Mouse (Mus musculus): Measurements from ENCODE around the gene Ankrd54. TPM values are rescaled to one million over a fixed set of nuclear protein-coding genes. Genes with fewer than 3 reads are reported as not detected.

Gene Ankrd54
- polyA plus RNA-seq, 1 experiment from 2014 or later = 58.1 TPM

DNA sequence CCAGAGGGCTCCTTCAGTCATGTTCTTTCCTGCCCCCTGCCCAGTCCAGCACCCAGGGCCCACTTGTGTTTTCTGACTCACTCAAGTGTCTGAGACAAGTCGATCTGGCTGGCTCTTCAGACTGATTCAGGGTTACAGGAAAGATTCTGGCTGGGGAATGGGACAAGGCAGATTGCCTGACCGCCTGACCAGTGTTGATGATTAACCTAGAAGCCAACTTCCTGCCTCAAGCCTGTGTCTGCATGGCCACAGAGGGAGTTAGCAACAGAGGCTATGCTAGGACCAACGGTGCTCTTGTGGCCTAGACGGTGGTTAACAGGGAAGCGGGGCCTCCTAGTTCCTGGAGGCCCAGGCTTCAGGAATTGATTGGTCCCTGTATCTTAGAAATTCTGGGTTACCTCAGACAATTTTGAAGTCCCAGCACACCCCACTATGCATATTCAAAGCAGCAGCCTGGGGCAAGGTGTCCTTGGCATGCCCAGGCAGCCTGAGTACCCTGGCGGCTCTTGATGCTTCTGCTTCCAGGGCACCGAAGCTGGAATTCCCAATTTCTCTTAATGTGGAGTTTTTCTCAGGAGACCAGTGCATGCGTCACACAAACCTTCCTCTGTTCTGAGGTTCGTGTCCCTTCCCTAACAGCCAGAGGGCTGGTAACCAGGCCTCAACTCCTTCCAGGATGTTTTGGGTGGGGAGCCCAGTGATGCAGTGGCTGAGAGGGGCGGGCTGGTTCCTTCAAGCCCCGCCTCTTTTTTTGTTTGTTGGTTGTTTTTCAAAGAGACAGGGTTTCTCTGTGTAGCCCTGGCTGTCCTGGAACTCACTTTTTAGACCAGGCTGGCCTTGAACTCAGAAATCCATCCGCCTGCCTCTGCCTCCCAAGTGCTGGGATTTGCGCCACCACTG is 11.0 kb downstream of the Ankrd54 start:
- no peak overlapping the region for H3K4me2 ChIP-seq (ENCODE audit: low read length)
- H3K36me3 ChIP-seq (ENCODE audit: control insufficient read depth, insufficient read depth) = peaks cover 34% of the 10 kb centered on the region
- no peaks in the 10 kb centered on the region for H3K9me3 ChIP-seq (ENCODE audit: control insufficient read depth, low read length)
- H3K9ac ChIP-seq (replicated peaks; ENCODE audit: low read depth, low read length) = no peak overlapping the region
- H3K27ac ChIP-seq (ENCODE audit: low read length) = no peak overlapping the region
- no peak for ATAC-seq
- 78% methylated on average over 13 of the region's 13 CpGs for WGBS
- H3K27me3 ChIP-seq (replicated peaks; ENCODE audit: control insufficient read depth, insufficient read depth, low read length) = no peaks in the 10 kb centered on the region
- no peak overlapping the region for H3K4me3 ChIP-seq (replicated peaks; ENCODE audit: low read length)
- H3K4me1 ChIP-seq (replicated peaks; ENCODE audit: control insufficient read depth, insufficient read depth, low read length) = no peaks in the 10 kb centered on the region; the same call in 1 of the 2 replicates

DNA sequence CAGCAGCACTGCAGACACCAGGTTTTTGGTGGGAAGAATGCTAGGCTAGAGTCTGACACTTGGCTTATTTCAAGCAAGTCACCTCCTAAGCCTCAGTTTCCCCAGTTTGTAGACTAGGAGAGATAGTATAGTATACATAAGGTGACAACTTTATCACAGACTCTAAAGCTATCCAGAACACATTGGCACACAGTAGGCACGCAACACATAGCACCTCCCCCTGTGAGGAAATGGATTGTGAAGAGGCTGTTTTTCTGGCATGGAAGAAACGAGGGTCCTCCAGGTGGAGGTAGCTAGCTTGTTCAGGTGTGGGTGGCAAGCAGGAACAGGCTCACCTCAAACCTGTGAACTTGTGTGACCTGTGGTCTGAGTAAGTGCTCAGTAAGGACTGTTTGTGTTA is 11.7 kb downstream of the Ankrd54 start:
- Histone ChIP-seq H3K9me3 (ENCODE audit: control insufficient read depth, low read length) (no peaks in the 10 kb centered on the region), H3K27me3 (replicated peaks; ENCODE audit: control insufficient read depth, insufficient read depth, low read length) (no peaks in the 10 kb centered on the region), H3K4me1 (replicated peaks; ENCODE audit: control insufficient read depth, insufficient read depth, low read length) (no peaks in the 10 kb centered on the region; the same call in 1 of the 2 replicates), H3K9ac (replicated peaks; ENCODE audit: low read depth, low read length) (no peak overlapping the region), H3K36me3 (ENCODE audit: control insufficient read depth, insufficient read depth) (peaks cover 31% of the 10 kb centered on the region), H3K27ac (ENCODE audit: low read length) (no peak overlapping the region), H3K4me3 (replicated peaks; ENCODE audit: low read length) (no peak overlapping the region), H3K4me2 (ENCODE audit: low read length) (no peak overlapping the region)
- WGBS = 86% methylated on average over 2 of the region's 2 CpGs
- no peak for ATAC-seq

DNA sequence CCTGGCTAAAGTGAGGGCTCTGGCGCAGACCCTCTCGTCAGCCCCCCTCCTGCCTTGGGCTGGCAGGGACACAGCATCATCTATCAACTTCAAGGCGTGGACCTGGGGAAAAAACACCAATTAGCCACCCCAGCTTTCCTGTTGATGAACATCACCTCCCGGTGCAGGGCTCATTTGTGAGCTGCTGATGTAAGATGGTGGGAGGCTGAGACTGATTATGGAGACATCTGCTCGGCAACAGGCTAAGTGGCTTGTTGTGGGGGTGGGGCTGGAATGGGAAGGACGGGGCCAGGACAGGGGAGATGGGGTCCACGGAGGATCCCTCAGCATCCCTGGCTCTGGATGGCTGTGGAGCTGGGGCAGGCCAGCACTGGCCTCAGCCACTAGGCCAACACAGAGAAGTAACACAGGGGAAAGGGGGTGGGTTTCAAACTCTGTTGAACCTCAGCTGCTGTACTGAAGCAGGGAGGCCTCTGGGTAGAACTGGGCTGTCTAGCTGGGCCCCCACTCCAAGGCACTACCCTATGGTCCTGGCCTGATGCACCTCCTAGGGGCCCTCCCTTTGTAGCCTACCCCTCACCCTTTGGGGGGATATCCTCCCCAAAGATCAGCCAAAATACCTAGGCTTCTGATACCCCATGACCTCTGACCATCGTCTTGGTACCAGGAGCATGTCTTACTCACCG is 12.4 kb downstream of the Ankrd54 start:
- peaks cover 26% of the 10 kb centered on the region for H3K36me3 ChIP-seq (ENCODE audit: control insufficient read depth, insufficient read depth)
- H3K4me3 ChIP-seq (replicated peaks; ENCODE audit: low read length) = no peak overlapping the region
- H3K9ac ChIP-seq (replicated peaks; ENCODE audit: low read depth, low read length) = no peak overlapping the region
- ATAC-seq = no peak; the same call in 1 of the 2 replicates
- H3K4me2 ChIP-seq (ENCODE audit: low read length) = no peak overlapping the region
- H3K27me3 ChIP-seq (replicated peaks; ENCODE audit: control insufficient read depth, insufficient read depth, low read length) = no peaks in the 10 kb centered on the region
- 53% methylated on average over 9 of the region's 9 CpGs for WGBS
- H3K9me3 ChIP-seq (ENCODE audit: control insufficient read depth, low read length) = no peaks in the 10 kb centered on the region
- no peak overlapping the region for H3K27ac ChIP-seq (ENCODE audit: low read length)
- no peaks in the 10 kb centered on the region; the same call in 1 of the 2 replicates for H3K4me1 ChIP-seq (replicated peaks; ENCODE audit: control insufficient read depth, insufficient read depth, low read length)

DNA sequence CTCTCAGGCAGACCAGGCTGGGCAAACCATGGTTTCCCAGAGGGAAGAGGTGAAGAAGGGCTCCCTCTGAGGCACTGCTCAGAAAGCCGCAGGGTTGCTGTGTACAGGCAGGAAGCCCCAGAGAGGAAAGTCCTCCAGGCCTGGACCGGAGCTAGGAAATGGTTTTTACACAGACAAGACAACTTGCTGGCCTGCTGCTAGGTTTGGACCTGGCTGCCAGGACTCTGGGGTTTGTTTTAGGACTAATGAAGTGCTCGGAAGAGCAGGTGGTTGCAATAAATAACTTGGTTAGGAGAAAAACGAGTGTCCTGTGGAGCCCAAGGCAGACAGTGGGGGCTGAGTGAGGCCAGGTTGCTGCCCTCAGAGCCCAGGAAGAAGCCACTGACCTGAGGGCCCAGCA is 14.5 kb downstream of the Ankrd54 start:
- no peak overlapping the region for H3K27ac ChIP-seq (ENCODE audit: low read length)
- WGBS = 73% methylated on average over 4 of the region's 4 CpGs
- peaks cover 2% of the 10 kb centered on the region for H3K4me1 ChIP-seq (replicated peaks; ENCODE audit: control insufficient read depth, insufficient read depth, low read length)
- H3K9me3 ChIP-seq (ENCODE audit: control insufficient read depth, low read length) = no peaks in the 10 kb centered on the region
- no peak for ATAC-seq
- peaks cover 5% of the 10 kb centered on the region; the same call in 1 of the 2 replicates for H3K36me3 ChIP-seq (ENCODE audit: control insufficient read depth, insufficient read depth)
- H3K27me3 ChIP-seq (replicated peaks; ENCODE audit: control insufficient read depth, insufficient read depth, low read length) = peaks cover 13% of the 10 kb centered on the region
- no peak overlapping the region for H3K4me2 ChIP-seq (ENCODE audit: low read length)
- H3K4me3 ChIP-seq (replicated peaks; ENCODE audit: low read length) = no peak overlapping the region
- no peak overlapping the region for H3K9ac ChIP-seq (replicated peaks; ENCODE audit: low read depth, low read length)

DNA sequence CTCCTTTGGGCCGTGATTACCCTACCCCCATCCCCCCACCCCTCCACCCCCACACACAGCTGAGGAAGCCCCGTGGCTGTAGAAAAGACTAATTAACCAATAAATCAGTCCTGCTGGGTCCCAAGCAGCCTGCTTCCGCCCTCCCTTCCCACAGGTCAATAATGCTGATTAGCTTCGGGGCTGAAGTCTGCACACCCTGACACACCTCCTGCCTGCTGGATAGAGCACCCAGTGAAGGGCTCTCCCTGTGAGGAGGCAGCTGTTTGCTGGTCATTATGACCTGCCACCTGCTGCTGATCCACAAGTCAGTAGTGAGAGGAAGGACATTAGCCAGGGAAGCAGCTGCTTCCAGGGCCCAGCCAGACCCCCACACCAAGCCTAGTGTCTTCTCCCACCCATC is 17.9 kb downstream of the Ankrd54 start:
- ATAC-seq = no peak
- H3K27ac ChIP-seq (ENCODE audit: low read length) = no peak overlapping the region

DNA sequence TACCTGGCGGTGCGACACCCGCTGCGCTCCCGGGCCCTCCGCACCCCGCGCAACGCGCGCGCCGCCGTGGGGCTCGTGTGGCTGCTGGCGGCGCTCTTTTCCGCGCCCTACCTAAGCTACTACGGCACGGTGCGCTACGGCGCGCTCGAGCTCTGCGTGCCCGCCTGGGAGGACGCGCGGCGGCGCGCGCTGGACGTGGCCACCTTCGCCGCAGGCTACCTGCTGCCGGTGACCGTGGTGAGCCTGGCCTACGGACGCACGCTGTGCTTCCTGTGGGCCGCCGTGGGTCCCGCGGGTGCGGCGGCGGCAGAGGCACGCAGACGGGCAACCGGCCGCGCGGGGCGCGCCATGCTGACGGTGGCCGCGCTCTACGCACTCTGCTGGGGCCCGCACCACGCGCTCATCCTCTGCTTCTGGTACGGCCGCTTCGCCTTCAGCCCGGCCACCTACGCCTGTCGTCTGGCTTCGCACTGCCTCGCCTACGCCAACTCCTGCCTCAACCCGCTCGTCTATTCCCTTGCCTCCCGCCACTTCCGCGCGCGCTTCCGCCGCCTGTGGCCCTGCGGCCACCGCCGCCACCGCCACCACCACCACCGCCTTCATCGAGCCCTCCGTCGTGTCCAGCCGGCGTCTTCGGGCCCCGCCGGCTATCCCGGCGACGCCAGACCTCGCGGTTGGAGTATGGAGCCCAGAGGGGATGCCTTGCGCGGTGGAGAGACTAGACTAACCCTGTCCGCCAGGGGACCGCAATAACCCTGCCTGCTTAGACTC is 19.8 kb downstream of the Ankrd54 start:
- H3K4me3 ChIP-seq (replicated peaks; ENCODE audit: low read length) = peak overlapping the region; percentile 61
- peaks cover 16% of the 10 kb centered on the region for H3K4me1 ChIP-seq (replicated peaks; ENCODE audit: control insufficient read depth, insufficient read depth, low read length)
- no peaks in the 10 kb centered on the region for H3K9me3 ChIP-seq (ENCODE audit: control insufficient read depth, low read length)
- peak; percentile 68 for ATAC-seq
- H3K27me3 ChIP-seq (replicated peaks; ENCODE audit: control insufficient read depth, insufficient read depth, low read length) = peaks cover 44% of the 10 kb centered on the region
- no peak overlapping the region for H3K27ac ChIP-seq (ENCODE audit: low read length)
- peak overlapping the region; percentile 76 for H3K4me2 ChIP-seq (ENCODE audit: low read length)
- peak overlapping the region; percentile 58 for H3K9ac ChIP-seq (replicated peaks; ENCODE audit: low read depth, low read length)
- H3K36me3 ChIP-seq (ENCODE audit: control insufficient read depth, insufficient read depth) = no peaks in the 10 kb centered on the region
- WGBS = under 1% methylated on average over 99 of the region's 105 CpGs

More for the DNA sequence above, 17.9 kb downstream of the Ankrd54 start:
- H3K9me3 ChIP-seq (ENCODE audit: control insufficient read depth, low read length) = no peaks in the 10 kb centered on the region
- no peak overlapping the region for H3K4me2 ChIP-seq (ENCODE audit: low read length)
- H3K4me1 ChIP-seq (replicated peaks; ENCODE audit: control insufficient read depth, insufficient read depth, low read length) = peaks cover 14% of the 10 kb centered on the region
- no peak overlapping the region for H3K9ac ChIP-seq (replicated peaks; ENCODE audit: low read depth, low read length)
- no peak overlapping the region for H3K4me3 ChIP-seq (replicated peaks; ENCODE audit: low read length)
- H3K36me3 ChIP-seq (ENCODE audit: control insufficient read depth, insufficient read depth) = no peaks in the 10 kb centered on the region
- 4% methylated on average over 4 of the region's 4 CpGs for WGBS
- H3K27me3 ChIP-seq (replicated peaks; ENCODE audit: control insufficient read depth, insufficient read depth, low read length) = peaks cover 44% of the 10 kb centered on the region

DNA sequence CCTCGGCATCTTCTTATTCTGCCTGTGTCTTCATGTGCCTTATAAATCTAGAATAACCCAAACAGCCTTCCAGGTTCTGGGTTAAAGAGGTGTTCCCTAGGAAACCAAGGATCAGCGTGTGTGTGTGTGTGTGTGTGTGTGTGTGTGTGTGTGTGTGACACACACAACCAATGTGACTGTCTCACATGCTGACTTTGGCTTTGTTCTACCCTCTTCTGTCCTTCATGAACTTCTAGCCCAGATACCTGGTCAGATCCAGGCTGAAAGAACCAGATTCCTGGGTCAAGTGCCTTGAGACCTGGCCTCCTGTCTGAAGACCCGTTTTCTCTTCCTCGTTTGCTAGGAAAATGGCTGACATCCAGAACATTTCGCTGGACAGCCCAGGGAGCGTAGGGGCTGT is 21.1 kb downstream of the Ankrd54 start, which contains the start of gene Galr3:
TSS of gene Galr3 (plus strand) at position 301 of the 400 bp plus-strand sequence.
- peak within 1 kb of the TSS; percentile 76 for H3K4me2 ChIP-seq (ENCODE audit: low read length)
- H3K4me3 ChIP-seq (replicated peaks; ENCODE audit: low read length) = peak within 1 kb of the TSS; percentile 61
- H3K27me3 ChIP-seq (replicated peaks; ENCODE audit: control insufficient read depth, insufficient read depth, low read length) = peaks cover 44% of the 10 kb centered on the region
- peak within 1 kb of the TSS; percentile 58 for H3K9ac ChIP-seq (replicated peaks; ENCODE audit: low read depth, low read length)
- 73% methylated on average over 6 of the region's 6 CpGs for WGBS
- H3K9me3 ChIP-seq (ENCODE audit: control insufficient read depth, low read length) = no peaks in the 10 kb centered on the region
- no peak for ATAC-seq
- peaks cover 18% of the 10 kb centered on the region for H3K4me1 ChIP-seq (replicated peaks; ENCODE audit: control insufficient read depth, insufficient read depth, low read length)
- H3K27ac ChIP-seq (ENCODE audit: low read length) = no peak within 1 kb of the TSS
- no peaks in the 10 kb centered on the region for H3K36me3 ChIP-seq (ENCODE audit: control insufficient read depth, insufficient read depth)

DNA sequence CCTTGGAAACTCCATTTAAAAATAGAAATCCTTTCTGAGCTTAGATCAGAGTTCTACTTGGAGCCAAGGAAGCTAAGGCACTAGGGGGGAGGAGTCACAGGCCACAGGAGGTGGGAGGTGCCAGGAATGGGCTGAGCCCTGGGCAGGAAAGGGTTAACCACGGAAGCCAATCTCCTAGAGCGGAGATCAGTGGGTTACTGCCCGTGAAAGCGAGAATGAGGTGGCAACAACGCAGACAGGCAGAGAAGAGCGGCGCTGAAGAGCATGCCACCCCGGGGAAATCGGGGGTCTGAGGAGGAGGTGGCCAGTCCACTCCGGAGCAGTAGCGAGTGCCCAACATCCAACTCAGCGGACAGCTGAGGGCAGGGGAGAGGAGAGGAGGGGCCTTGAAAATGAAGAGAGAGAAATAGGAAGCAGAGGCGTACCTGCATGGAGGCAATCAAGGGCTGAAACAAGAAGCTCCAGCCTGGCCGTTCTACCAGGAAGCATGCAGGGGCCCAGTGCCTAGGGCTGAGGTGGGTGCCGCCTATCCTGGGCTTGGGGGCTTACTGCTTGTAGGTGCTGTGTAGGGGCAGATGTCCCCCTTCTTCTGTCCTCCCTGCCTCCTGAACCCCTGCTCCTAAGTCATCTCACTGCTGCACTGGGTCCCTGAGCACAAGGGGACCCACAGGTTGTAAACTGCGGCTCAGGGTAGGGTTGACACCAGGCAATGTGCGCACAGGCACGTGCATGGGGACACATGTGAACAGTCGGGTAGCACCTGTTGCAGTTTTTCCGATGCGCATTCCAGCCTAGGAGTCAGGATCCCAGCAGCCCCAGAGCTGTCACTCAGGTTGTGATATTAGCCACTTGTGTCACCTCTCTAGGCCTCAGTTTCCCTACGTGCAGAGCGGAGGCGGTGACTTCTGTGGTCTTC is 21.9 kb downstream of the Ankrd54 start:
- H3K27me3 ChIP-seq (replicated peaks; ENCODE audit: control insufficient read depth, insufficient read depth, low read length) = peaks cover 44% of the 10 kb centered on the region
- no peaks in the 10 kb centered on the region for H3K9me3 ChIP-seq (ENCODE audit: control insufficient read depth, low read length)
- H3K4me1 ChIP-seq (replicated peaks; ENCODE audit: control insufficient read depth, insufficient read depth, low read length) = peaks cover 18% of the 10 kb centered on the region
- ATAC-seq = no peak
- 19% methylated on average over 24 of the region's 24 CpGs for WGBS
- no peak overlapping the region for H3K27ac ChIP-seq (ENCODE audit: low read length)
- 0 out of 2 replicates have a peak overlapping the region, but pooled peaks have one; percentile 9 for H3K4me3 ChIP-seq (replicated peaks; ENCODE audit: low read length)
- H3K9ac ChIP-seq (replicated peaks; ENCODE audit: low read depth, low read length) = 0 out of 2 replicates have a peak overlapping the region, but pooled peaks have one; percentile 22
- H3K4me2 ChIP-seq (ENCODE audit: low read length) = peak overlapping the region; percentile 31
- no peaks in the 10 kb centered on the region for H3K36me3 ChIP-seq (ENCODE audit: control insufficient read depth, insufficient read depth)
